1 mouse cellular context compared by ENCODE assay signal in genomic region chr6:124904161-124904981, GRCm38 (mm10).
TF ChIP-seq lines count a peak whose summit lies in the region.

No protein-coding gene starts in this region.

TF ChIP-seq in MEL, 35 proteins besides CTCF, POLR2A, EP300 and RAD21 (continued from another document):
- no peak for TF ChIP-seq ZC3H11A (IDR thresholded peaks at IDR 0.05; ENCODE audit: low read depth, low read length)
- peak; percentile 29; the same call in 1 of the 2 replicates for TF ChIP-seq HCFC1 (IDR thresholded peaks at IDR 0.05; ENCODE audit: low read depth, low read length)
- no peak for TF ChIP-seq CHD1 (IDR thresholded peaks at IDR 0.05; ENCODE audit: low read depth, low read length)
- no peak for TF ChIP-seq GABPA (IDR thresholded peaks at IDR 0.05; ENCODE audit: low read depth, low read length)
- no peak for TF ChIP-seq NRF1 (IDR thresholded peaks at IDR 0.05; ENCODE audit: insufficient read depth, low read depth, low read length, poor library complexity, severe bottlenecking)
- no peak for TF ChIP-seq KAT2A (conservative IDR thresholded peaks at IDR 0.05; ENCODE audit: low read depth, low read length)
- TF ChIP-seq SIN3A (IDR thresholded peaks at IDR 0.05; ENCODE audit: low read length), result peak; percentile 30; the same call in 1 of the 2 replicates
- peak; percentile 47; the same call in 1 of the 2 replicates for TF ChIP-seq NELFE (IDR thresholded peaks at IDR 0.05; ENCODE audit: low read depth, low read length)
- TF ChIP-seq MXI1 (IDR thresholded peaks at IDR 0.05; ENCODE audit: low read depth, low read length), result no peak
- no peak for TF ChIP-seq ZMIZ1 (IDR thresholded peaks at IDR 0.05; ENCODE audit: low read depth, low read length)
- no peak for TF ChIP-seq USF1 (IDR thresholded peaks at IDR 0.05; ENCODE audit: low read depth, low read length)
- TF ChIP-seq SMC3 (IDR thresholded peaks at IDR 0.05; ENCODE audit: low read depth, low read length), result peak; percentile 31
- no peak for TF ChIP-seq MAX (IDR thresholded peaks at IDR 0.05; ENCODE audit: low read length)
